8 mouse cellular contexts compared by ENCODE assay signal in genomic region chr9:49662958-49663926, GRCm38 (mm10).
DNase-seq lines count a peak whose midpoint lies in the region; ATAC-seq and TF ChIP-seq lines count a peak whose summit lies in the region.

No protein-coding gene starts in this region.

- no peak overlapping the region for H3K9ac ChIP-seq in kidney, embryonic 15.5 days
- no peak overlapping the region for H3K9ac ChIP-seq in forebrain, embryonic 12.5 days

- no peaks in the 10 kb centered on the region for H3K9me3 ChIP-seq in kidney, embryonic 15.5 days (replicated peaks)
- H3K9me3 ChIP-seq in forebrain, embryonic 12.5 days = 0 out of 2 replicates have a peak, but pooled peaks cover 4% of the 10 kb centered on the region

- ATAC-seq in kidney, embryonic 15.5 days (replicated peaks; ENCODE audit: low FRiP score) = no peak
- ATAC-seq in forebrain, embryonic 12.5 days (ENCODE audit: low FRiP score) = no peak
- no peak for ATAC-seq in CD4-positive, CD25-positive, alpha-beta regulatory T cell, adult 4 months

- TF ChIP-seq CTCF in kidney, adult 2 months (conservative IDR thresholded peaks at IDR 0.05; ENCODE audit: insufficient read depth, insufficient read length, low read depth, low read length) = peak; percentile 40; the same call in 1 of the 2 replicates
- peak; percentile 37; the same call in 1 of the 2 replicates for TF ChIP-seq CTCF in brain, embryonic 14.5 days (IDR thresholded peaks at IDR 0.05; ENCODE audit: borderline replicate concordance, extremely low read depth, insufficient read depth, insufficient read length)

- WGBS in kidney, adult 2 months = 75% methylated on average over 8 of the region's 8 CpGs
- 72% methylated on average over 8 of the region's 8 CpGs for WGBS in kidney, embryonic 15.5 days
- WGBS in forebrain, embryonic 12.5 days = 83% methylated on average over 8 of the region's 8 CpGs

- H3K4me2 ChIP-seq in kidney, embryonic 15.5 days = no peak overlapping the region
- no peak overlapping the region for H3K4me2 ChIP-seq in forebrain, embryonic 12.5 days

- H3K4me3 ChIP-seq in kidney, adult 2 months (ENCODE audit: insufficient read depth, low read depth, low read length) = no peak overlapping the region
- H3K4me3 ChIP-seq in kidney, embryonic 15.5 days (replicated peaks) = no peak overlapping the region
- no peak overlapping the region for H3K4me3 ChIP-seq in forebrain, embryonic 12.5 days (replicated peaks)

- DNase-seq in kidney, adult 2 months = peak; percentile 45
- DNase-seq in ES-CJ7 (ENCODE audit: low read depth, low spot score) = peak; percentile 65
- no peak for DNase-seq in brain, embryonic 14.5 days (ENCODE audit: low read depth)
- DNase-seq in kidney, postnatal 14 days = peak; percentile 30
- DNase-seq in layer of hippocampus, adult 11-12 months (ENCODE audit: low spot score) = no peak

- no peaks in the 10 kb centered on the region for H3K4me1 ChIP-seq in kidney, adult 2 months (ENCODE audit: control insufficient read depth, insufficient read depth, low read length)
- H3K4me1 ChIP-seq in kidney, embryonic 15.5 days = peaks cover 21% of the 10 kb centered on the region
- H3K4me1 ChIP-seq in forebrain, embryonic 12.5 days = peaks cover 3% of the 10 kb centered on the region; the same call in 1 of the 2 replicates

- no peaks in the 10 kb centered on the region for H3K36me3 ChIP-seq in kidney, adult 2 months (ENCODE audit: control insufficient read depth, insufficient read depth, low read length)
- no peaks in the 10 kb centered on the region for H3K36me3 ChIP-seq in kidney, embryonic 15.5 days
- no peaks in the 10 kb centered on the region for H3K36me3 ChIP-seq in forebrain, embryonic 12.5 days (replicated peaks)

- H3K27me3 ChIP-seq in kidney, adult 2 months (replicated peaks; ENCODE audit: control insufficient read depth, insufficient read depth, low read length) = no peaks in the 10 kb centered on the region
- H3K27me3 ChIP-seq in kidney, embryonic 15.5 days = no peaks in the 10 kb centered on the region
- no peaks in the 10 kb centered on the region for H3K27me3 ChIP-seq in forebrain, embryonic 12.5 days

- TF ChIP-seq POLR2A in kidney, adult 2 months (IDR thresholded peaks at IDR 0.05; ENCODE audit: low read depth, low read length) = no peak
- TF ChIP-seq POLR2A in brain, embryonic 14.5 days (IDR thresholded peaks at IDR 0.05; ENCODE audit: borderline replicate concordance, extremely low read depth, insufficient read depth, insufficient read length, poor library complexity, severe bottlenecking) = no peak

- no peak overlapping the region for H3K27ac ChIP-seq in kidney, adult 2 months (ENCODE audit: insufficient read depth, low read depth, low read length)
- no peak overlapping the region for H3K27ac ChIP-seq in kidney, embryonic 15.5 days
- no peak overlapping the region for H3K27ac ChIP-seq in forebrain, embryonic 12.5 days

Comparison
In these comparisons a context has a peak if more than half of its experiments do, and no peak if none do; other contexts are left out.
1. DNase-seq: peak in kidney, adult 2 months (single experiment), ES-CJ7 (single experiment) and kidney, postnatal 14 days (single experiment); none in brain, embryonic 14.5 days (single experiment) and layer of hippocampus, adult 11-12 months (single experiment).